Mouse (Mus musculus): ENCODE results near the gene Btrc.
A peak's percentile ranks its signal among the peaks of the same experiment; 100 is the strongest.
"Not testable (repeated sequence)": the region's sequence is repeated elsewhere in the genome, so short reads cannot be mapped to it uniquely, and the experiment has no call there.

The Btrc gene

DNA sequence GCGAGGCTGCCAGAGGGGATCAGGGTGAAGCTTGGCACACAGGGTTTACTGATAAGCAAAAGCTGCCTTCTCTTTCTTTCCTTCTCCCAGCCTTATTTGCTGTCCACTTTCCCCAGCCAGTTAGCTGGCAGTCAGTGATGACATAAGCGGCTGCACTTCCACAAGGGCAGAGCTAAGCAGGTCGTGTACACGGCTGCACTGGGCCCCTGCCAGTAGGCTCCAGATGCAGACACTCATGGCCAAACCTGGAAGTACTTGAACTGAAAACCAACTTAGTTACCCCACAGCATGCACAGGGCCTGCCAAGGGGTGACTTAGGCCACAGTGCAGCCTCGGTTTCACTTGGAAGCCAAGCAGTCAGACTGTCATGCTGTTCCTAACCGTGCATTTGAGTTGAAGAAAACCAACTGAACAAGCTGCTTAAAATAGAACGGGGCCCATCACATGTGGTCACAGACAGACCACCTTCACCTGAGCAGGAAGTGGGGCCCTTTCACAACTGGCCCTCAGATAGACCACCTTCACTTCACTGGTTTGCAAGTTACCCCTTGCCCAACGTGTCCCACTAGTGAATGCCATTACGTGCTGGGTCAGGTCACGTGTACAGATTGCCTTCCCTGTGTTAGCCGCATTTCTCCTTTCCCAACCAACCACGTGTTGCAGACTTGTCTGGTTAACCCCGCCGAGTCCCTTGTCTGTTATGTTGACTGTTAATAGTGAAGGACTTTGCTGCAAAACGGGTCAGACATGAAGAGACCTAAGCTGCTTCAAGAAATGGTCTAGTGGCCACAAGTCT is 166.9 kb downstream of the Btrc start:
- DNase-seq (ENCODE audit: low spot score in 2 of 2) = no peak

DNA sequence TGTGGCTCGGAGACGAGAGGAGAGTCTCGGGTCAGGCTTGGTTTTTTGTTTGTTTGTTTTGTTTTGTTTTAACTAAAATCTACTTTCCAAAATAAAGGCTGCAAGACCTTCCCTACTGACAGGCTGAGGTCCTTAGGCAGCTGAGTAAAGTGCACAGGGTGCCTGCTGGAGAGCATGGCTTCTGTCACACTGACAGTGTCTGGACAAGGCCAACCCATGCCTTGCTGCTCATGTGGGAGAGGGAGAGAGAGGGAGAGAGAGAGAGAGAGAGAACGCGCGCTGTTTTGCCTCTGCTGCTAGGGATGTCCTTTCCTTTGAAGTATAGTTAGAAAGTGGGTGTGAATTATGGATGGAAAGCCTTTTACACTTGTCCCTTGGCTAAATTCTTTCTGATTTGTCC is 168.0 kb downstream of the Btrc start:
- DNase-seq (ENCODE audit: low spot score in 2 of 2) = no peak

DNA sequence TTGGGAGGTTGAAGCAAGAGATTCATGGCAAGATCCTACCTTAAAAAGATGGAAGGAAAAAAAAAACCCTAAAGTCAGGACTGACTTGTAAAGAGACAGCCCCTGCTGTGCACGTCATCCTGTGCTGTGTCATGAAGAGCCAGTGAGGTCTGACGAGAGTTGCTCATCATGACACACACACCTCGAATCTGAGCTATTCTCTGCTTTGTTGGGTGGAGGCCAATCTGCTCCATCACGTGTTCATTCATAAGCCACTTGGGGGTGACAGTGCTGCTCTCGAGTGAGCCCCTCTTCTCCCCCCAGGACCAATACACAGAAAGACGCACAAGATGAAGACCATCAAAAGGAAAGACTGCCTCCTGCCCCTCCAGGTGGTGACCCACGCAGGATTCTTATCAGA is 170.1 kb downstream of the Btrc start:
- no peak for DNase-seq (ENCODE audit: low spot score in 2 of 2)

DNA sequence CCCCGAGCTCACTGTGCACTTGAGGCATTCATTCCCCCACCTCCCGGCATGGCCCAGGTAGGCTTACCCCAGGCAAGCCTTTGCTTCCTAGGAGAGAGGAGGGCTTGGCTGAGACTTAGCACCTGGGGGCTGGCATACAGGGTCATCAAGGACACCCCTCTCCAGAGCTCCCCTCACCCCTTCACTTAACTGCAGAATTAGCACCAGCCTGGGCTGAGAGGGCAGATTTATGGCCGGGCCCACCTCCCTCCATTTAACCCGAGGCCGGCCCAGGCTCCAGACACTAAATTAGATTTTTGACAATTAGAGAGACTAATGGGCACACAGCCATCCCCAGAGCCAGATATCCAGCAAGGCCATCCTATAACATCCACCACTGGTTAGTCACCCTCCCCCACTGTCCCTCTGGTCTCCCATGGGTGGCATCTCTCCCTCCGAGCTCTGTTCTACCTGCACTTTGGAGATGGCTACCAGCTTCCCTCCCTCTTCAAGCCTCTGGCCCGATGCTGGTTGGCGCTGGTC is 171.7 kb downstream of the Btrc start:
- no peak for DNase-seq (ENCODE audit: low spot score in 2 of 2)

DNA sequence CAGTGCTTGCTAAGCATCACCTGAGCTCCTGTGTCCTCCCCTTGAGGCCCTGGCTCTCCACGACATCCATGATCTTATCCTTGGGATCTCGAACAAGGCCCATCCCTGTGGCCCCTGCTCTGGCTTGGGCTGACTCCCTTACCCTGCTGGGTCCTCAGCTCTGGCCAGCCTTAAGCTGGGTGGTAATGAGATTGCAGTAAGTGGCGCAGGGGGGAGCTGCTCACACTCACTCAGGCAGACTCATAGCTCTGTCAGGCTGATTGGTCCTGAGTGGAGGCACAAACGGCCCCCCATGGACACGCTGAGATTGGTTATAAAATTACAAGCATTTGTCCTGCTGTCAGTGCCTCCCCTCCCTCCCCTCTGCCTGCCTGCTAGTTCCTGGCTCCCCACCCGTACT is 172.4 kb downstream of the Btrc start:
- no peak for DNase-seq (ENCODE audit: low spot score in 2 of 2)

DNA sequence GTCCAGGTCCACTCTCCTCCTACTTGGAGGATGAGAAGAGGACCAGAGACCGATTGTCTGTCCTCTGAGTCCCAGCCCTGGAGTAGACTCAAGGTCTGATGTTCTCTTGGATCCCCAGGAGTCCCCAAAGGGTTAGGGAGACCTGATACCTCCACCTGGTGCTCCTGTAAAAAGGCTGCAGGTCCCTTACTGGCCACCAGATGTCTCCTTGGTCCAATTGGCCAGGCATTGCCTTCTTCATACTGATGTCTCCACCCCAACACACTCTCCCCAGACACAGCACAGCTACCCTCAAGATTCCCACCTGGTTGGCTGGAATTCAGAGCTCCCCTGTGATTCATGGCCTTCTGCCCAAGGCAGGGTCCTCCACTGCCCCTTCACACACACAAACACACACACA is 174.0 kb downstream of the Btrc start:
- no peak for DNase-seq (ENCODE audit: low spot score in 2 of 2)

DNA sequence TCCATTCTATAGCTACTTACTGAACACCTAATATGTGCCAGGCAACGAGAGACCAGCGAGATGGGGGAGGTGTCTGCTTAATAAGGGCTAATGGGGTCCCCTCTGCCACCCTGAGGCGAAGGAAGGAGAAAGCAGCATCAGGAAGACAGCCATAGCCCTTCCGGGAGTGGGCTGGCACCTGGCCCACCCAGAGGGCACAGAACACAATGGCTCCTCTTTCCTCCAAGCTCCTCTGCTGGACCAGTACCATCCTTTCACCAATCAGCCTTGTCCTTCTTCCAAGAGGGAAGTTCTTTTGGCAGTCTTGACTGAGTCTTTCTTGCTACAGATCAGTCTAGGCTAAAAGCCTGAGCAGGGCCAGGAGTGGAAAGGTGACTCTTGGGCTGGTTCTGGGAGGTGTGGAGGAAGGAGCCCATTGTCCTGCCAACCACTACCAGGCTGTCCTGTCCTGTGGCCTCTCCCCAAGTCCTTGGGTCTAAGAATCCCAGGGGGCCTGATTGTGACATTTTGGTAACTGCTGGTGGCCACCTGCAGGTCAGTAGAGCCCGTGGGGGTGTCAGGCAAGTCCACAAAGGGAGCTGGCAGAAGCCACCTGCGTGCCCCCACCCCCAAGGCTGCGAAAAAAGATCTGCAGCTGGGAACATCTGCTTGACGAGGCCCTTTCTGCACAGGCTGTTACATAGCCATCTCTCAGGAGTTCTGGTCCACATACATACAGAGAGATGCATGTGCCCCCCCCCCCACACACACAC is 177.3 kb downstream of the Btrc start:
- DNase-seq (ENCODE audit: low spot score in 2 of 2) = peak in 1 of 2 experiments; percentile 64

DNA sequence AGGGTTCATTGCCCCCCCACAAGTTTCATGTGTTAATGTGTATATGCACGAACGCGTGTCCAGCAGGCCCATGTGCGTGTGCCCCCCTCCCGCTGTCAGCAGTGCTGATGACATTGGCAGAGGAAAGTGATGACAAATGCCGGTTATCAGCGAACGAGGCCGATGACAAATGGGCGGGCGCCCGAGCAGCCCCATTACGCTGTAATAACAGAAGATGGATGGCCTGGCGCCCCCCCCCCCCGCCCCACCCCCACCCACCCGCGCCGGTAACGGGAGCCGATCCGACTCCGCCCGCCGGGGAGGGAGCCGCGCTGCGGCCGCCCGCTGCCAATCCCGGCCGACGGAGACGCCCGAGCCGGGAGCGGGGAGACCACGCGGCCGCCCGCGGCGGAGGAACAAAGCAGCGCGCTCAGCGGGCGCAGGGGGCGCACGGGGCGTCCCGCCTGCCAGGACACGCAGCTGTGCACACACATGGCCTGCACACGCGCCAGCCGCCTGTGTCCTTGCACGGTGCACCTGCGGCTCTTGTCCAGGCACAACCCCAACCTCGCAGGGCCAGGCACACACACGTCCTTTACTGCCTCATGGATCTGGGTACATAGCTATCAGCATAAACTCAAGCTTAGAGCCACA is 178.0 kb downstream of the Btrc start:
- peak in 1 of 2 experiments; percentile 56 for DNase-seq (ENCODE audit: low spot score in 2 of 2)

DNA sequence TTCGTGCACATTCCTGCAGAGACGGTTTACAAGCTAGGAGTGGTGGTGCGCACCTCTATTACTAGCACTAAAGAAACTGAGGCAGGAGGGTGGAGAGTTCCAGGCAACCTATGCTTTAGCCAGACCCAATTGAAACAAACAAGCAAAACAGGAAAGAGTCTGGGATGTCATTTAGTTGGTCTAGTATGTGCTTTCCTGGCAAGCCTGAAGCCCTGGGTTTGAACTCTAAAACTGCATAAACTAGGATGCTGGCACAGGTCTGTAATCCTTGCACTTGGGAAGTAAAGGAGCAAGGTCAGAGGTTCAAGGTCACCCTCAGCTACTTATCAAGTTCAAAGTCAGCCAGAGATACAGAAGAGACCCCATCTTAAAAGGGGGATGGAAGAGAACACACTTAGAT is 178.5 kb downstream of the Btrc start:
- DNase-seq (ENCODE audit: low spot score in 2 of 2) = no peak

DNA sequence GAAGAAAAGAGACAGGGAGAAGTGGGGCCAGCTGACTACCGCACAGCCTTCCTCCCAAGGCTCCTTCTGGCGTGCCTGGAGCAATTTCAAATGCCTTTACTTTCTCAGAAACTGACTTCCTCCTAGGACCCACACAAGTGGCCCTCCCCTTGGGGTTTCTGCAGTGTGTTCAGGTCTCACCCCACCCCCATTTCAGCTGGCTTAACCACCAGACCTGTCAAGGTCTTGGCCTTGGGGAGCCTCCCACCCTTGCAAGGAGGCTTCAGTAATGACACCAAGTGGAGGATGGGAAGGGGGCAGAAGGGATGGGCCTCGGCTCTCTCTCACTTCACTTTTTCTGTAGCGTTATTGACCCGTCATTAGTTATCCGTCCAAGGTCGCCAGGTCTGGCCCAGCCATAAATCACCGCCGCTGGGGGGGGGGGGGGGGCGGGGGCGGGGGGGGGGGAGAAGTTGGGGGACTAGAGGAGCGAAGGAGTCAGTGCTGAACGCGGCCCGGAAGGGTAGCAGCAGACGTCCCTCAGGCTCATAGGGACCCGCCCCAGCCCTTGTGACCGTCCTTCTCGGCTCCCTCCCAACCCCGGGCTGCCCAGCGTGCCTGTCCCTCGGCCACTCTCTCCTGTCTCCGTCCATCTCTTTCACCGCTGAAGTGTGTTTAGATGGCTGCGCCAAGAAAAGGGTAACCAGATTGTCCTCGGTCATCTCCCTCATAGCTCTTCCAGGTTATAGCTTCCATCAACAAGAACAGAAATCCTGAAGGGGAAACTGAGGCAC is 180.8 kb downstream of the Btrc start:
- DNase-seq (ENCODE audit: low spot score in 2 of 2) = no peak

DNA sequence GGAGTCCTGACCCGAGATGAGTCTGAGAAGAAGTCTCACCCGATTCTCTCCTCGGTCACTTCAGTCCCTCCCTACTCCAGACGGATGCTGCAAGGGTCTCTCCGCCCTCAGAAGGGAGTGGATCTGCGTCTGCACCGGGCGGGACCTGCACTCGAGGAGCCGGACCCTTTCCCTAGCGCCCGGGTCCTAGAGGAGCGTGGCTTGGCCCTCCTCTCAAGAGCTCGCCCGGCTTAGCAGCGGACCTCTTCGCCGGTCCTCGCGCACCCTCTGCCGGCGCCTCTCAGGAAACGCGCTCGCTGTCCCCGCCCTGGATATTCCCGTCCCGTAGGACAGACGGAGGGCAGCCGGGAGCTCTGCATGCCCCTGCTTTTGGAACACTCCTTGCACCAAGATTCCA is 181.4 kb downstream of the Btrc start:
- peak in 1 of 2 experiments; percentile 79 for DNase-seq (ENCODE audit: low spot score in 2 of 2)

DNA sequence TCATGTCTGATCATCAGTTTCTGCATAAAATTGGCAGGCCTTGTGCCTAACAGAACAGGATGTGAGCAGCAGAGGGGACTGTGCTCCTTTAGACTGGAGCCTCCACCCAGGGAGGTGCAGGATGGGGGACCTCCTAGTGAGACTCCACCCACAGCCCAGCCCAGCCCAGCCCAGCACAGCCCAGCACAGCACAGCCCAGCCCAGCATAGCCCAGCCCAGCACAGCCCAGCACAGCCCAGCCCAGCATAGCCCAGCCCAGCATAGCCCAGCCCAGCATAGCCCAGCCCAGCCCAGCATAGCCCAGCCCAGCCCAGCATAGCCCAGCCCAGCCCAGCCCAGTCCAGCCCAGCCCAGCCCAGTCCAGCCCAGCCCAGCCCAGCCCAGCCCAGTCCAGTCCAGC is 184.7 kb downstream of the Btrc start:
- not testable (repeated sequence) for DNase-seq (ENCODE audit: low spot score in 2 of 2)

DNA sequence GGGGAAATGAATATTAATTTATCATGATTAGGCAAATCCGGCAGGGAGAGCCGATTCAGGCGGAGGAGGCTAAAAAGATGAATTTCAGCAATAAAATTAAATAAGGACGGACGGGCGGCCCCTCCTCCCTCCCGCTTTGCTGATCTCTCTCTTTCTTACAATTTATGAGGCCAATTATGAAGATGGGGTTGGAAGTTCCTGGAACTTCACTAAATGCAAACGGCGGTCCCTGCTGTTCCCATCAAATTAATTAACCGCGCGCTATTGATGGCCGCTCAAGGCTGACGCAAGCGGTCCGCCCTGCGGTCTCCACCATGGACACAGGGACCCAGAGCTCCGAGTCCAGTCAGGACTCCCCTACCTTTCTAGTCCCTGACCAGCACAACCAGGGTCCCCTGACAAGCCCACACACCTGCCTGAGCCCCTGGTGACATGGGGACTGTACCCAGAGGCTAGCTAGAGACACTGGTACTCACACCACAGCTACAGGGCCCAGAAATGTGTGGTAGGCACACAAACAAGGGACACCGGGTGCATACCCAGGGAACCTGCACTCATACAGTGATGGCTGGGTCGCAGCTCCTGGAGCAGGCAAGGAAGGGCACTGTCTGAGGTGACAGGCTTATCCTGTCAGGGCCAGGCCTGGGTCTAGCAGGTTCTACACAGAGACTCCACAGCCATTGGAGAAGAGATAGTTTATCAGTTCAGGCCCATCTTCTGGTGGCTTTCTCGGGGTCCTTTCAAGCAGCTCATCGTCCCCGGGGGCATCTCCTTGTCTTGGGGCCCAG is 185.8 kb downstream of the Btrc start:
- DNase-seq (ENCODE audit: low spot score in 2 of 2) = no peak

DNA sequence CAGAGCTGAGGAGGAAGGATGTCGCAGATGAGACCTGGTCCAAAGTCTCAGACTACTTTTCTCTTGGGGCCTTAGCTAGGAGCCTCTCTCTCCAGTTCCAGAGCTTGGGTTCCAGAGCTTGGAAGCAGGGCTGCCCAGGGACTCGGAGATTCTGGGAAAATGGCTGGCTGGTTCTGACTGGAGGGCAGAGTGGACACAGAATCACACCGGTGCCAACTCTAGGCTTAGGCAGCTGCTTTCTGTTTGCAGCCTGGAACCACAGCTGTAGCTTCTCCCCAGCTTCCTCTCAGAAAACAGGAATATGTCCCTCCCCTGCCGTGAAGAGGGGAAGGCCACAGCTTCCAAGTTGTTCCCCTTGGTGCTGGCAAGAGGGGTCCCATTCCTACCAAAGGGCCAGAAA is 186.4 kb downstream of the Btrc start:
- no peak for DNase-seq (ENCODE audit: low spot score in 2 of 2)

DNA sequence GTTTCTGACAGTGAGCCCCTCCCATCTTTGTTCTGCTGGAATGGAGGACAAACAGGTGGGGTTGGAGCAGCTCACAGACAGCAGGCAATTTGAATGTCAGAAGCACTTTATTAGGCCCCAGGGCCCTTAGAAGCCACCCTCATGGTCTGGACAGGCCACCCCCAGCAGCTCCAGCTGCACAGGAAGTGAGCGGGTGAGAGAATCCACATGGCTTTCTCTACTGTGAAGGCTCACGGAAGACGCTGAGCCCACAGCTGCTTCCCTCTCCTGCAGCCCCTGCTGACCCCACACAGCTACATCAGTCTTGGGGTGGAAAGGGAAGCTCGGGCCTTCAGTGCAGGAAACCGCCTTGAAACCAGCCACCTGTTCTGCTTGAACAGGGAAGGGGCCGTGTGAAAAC is 188.7 kb downstream of the Btrc start:
- DNase-seq (ENCODE audit: low spot score in 2 of 2) = no peak

DNA sequence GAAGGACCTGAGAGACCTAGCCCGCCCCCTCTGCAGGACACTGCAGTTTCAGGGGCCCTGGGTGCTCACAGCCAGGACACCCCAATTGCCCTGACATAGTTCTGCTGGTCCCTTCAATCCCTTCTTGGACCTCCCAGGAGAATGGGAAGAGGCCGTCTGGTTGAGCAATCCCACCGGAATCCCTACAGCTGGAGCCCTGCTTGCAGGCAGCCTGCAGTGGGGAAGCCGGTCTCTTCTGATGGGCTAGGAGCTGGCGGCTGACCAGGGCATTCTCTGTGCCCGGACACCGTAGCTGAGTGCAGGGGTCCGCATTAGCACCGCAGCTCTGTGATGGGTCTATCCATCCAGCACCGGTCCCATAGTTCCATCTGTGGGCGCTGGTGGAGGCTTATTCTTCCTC is 190.6 kb downstream of the Btrc start:
- no peak for DNase-seq (ENCODE audit: low spot score in 2 of 2)

DNA sequence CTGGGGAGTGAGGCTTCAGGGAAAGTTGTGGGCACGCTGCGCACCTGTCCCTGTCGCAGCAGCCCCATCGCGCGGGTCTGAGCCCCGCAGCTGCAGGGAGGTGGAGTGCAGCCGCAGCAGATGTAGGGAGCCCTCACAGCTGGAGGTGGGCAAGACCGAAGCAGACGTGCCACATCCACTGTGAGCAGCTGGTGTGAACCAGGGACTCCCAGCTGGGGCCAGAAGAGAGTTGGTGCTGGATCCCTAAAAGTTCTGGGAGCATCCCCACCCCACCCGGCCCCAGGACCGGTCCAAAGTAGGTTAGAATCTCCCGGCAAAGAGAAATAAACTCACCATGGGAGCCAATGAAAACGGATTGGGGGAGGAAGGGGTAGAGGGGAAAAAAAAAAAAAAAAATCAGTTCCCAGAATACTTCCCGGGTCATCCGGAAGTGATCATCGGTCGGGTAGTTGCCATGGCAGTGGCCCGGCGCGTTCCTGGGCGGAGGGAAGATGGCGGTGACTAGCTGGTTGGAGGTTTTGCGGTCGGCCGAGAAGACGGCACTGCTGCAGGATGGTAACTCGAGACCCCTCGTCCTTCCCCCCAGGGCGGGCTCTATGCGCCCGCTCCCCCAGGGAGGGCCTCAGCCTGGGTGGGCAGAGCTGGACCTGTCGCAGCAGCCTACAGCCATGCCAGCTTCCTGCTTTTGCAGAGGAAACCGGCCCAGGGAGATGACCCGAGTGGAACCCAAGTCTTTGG is 196.8 kb downstream of the Btrc start, which contains the start of the genes Poll and Gm17018:
TSS of gene Poll (minus strand) at position 379 of the 738 bp plus-strand sequence.
TSS of gene Gm17018 (plus strand) at position 463 of the 738 bp plus-strand sequence.
- DNase-seq (ENCODE audit: low spot score in 2 of 2) = peak; percentile 80 to 83

DNA sequence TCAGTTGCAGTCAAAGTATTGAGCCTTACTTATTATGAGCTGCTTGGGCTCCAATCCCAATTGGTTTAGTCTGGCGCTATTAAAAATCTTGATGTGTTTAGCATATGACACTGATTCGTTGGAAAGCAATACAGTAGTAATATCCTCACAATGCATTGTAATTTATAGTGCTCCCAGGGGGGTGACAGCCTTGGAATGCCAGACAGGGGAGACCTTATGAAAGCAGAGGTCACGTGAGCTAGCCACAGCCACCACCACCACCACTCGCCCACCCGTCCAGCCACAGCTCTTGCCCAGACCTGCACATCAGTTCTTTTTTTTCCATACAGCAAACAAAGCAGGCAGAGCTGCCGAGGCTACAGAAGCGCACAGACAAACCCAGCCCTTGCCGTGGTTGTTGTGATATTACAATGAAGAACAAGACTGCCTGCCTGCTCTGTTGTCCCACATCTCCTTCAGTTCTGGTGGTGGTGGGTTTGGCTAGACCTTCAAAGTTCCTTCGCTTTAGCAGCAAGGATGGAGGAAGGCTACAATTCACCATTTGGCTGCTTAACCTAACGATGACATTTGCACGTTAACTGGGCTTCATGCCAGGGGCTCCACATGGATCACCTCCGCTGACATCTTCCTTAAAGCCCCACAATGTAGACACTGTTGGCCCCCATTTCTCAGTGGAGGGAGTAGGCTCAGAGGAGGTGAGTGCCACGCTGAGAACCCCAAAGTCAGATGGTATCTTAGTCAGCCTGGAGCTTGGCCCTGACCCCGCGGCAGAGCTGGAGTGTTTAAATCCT is 202.6 kb downstream of the Btrc start:
- no peak for DNase-seq (ENCODE audit: low spot score in 2 of 2)

DNA sequence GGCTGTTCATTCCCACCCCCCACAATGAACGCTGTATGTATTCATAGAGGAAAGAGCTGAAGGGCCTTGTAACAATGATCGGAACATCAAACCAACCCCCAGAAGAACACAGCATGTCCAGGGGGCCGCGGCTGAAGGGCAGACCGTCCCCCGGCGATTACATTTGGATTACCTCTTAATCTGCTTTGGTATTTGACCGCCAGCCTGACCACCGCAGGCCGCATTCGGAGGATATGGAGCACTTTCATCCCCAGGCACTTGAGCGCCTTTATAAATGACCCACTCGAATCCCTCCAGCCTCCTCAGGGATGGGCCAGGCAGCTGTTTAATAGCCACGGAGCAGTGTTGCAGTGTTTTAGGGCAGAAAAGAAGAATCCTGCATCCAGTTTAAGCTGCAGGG is 203.8 kb downstream of the Btrc start:
- no peak for DNase-seq (ENCODE audit: low spot score in 2 of 2)

Measured in frontal cortex, postnatal 10 days (tissue).